Mouse (Mus musculus) gastrocnemius, postnatal 36 days (tissue): ENCODE data around the gene Rhobtb3. TPM values are rescaled to one million over a fixed set of nuclear protein-coding genes. Genes with fewer than 3 reads are reported as not detected.
A peak's percentile ranks its signal among the peaks of the same experiment; 100 is the strongest.

Source experiments
- DNase-seq, 2 experiments: peaks; one replicate each; pipeline ENCODE4 v3.0.0; 2022
- intact Hi-C: fragments of 180-260 bp; cut with DNase I; formaldehyde crosslinking; loops from one replicate; pipeline ENCODE4 v1.15.1; 2025
- total RNA-seq, 2 experiments: library from RNA; stranded (reverse); gene quantifications; 2 replicates each; pipeline ENCODE4 v1.2.3; 2021

The Rhobtb3 gene
- total RNA-seq, 2 experiments from 2014 or later: 11.3 to 15.8 TPM

DNA sequence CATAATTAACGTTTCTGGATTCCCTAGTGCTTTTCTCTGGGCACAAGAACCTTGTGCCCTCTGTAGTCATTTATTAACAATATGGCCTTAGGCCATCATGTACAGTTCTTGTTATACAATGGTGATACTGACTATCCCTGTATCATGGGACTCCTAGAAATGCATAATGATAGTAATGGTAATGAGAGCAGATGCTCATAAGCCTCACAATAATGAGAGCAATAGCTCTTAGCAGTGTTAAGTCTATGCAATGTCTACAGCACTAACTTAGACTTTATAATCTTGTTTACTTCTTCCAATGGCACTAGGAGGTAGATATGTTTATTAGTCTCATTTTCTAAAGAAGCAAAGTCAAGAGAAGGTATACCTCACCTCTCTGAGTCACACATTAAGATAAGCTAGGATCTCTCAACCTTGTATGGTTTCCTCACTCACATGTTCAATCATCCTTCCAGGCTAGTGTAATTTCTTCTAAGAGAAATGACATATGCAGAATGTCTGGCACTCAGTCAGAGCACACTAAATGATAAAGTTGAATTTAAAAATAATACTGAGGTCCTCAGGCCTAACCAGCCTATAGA lies 84.4 kb downstream of the Rhobtb3 start:
- DNase-seq: no peak
- intact Hi-C loops: no loop called here

DNA sequence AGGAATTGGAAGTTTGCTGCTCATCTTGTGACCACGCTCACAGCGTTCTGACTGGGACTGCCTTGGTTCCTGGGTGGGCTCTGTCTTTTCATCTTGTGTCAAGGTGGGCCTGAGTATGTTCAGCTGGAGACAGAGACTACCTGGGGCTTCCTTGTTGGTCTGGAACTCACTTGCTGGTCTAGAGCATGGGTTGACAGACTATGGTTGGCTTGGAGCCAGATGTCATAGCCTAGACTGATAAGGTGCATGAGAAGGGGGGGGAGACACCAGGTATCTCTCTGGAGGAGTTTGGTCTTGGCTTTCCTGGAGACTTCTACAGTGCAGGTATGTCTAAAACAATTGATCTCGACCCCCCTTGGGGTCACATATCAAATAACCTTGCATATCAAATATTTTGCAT lies 90.6 kb downstream of the Rhobtb3 start:
- intact Hi-C loops: no loop called here
- DNase-seq: no peak

DNA sequence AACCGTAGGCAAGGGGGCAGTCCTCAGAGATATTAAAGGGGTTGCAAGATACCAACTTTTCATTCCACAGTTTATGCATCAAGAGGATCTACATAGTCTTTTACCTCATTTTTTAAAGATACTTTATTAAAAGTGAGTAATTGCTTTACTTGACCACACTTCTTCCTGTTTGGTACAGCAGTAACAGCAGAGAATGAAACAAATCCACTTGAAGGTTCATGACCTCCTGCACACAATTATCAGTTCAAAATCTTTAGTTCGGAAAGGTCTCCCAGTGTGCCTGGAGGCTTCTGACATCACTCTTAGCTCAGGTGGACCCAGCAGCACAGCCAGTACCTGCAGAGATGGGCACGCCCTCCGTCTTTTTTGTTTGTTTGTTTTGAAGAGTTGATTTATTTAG lies 91.7 kb downstream of the Rhobtb3 start:
- intact Hi-C loops: no loop called here
- no peak for DNase-seq

DNA sequence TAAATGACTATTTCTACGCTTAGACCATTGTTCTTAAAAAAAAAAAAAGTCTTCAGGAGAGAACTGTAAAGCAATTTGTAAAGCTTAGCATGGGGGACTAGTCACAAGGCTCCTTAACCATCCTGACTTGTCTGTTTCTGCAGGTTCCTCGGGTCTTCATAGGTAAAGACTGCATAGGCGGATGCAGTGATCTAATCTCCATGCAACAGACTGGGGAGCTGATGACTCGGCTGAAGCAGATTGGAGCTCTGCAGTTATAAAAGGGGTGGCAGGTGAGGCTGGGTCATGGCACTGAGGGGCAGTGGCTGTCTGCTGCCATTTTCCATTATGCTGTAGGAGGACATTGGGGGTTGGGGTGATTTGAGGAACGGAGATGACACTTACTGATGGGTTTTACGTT lies 96.7 kb downstream of the Rhobtb3 start:
- no peak for DNase-seq
- intact Hi-C loops: no loop called here

DNA sequence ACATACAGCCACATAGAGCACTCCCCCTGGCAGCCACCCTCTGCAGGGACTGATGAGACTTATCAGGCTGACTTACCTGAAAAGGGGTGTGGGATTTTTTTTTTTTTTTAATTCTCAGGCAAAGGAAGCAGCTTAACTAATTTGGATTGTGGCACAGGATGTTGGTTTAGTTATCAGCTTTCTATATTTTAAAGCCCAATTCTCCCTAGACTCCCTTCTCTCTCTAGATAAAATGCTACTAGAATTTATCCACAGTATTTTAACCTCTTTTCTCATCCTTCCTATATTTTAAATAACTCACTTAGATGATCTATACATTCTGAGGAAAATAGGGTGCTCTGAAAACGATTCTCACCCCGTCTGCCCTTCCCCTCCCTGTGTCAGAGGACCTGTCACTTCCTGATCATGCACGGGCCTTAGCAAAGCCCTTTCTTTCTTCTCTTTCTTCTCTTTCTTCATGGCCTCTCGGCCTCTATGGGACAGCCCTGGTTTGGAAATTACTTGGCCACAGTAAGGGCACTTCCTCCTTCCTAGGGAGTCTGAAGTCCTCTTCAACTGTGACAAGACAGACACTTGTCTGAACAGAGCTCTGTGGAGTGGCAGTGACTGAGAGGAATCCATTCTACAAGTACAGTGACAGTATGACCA lies 98.1 kb downstream of the Rhobtb3 start:
- intact Hi-C loops: no loop called here
- no peak for DNase-seq

DNA sequence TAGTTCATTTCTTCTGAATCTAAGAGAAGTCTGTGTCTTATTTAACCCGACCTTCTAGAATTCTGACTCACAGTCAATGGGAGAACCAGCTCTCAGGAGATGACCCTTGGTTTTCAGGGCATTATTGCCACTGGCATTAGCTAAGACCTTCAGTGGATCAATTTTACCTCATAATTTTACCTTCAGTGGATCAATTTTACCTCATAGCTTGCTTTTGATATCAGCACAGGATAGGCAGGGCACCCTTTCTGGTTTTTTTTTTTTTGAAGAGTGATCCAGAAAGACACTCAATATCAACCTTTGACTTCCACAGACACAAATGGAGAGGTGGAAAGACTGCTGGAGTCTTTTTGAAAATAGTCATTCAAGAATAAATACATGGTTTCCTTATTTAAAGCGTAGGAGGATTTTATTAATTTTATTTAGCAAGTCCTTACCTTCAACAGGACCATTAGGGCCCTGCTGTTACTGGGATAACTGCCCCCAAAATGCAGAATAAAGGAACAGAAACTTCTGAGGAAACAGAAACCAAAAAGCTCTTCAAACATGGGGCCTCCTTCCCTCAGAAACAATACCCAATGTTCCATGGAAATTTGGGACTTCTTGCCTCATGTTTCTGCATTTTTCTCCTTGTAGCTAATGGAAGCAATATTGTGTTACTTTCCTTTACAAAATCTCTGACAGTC lies 98.7 kb downstream of the Rhobtb3 start:
- DNase-seq: no peak
- intact Hi-C loops: no loop called here

DNA sequence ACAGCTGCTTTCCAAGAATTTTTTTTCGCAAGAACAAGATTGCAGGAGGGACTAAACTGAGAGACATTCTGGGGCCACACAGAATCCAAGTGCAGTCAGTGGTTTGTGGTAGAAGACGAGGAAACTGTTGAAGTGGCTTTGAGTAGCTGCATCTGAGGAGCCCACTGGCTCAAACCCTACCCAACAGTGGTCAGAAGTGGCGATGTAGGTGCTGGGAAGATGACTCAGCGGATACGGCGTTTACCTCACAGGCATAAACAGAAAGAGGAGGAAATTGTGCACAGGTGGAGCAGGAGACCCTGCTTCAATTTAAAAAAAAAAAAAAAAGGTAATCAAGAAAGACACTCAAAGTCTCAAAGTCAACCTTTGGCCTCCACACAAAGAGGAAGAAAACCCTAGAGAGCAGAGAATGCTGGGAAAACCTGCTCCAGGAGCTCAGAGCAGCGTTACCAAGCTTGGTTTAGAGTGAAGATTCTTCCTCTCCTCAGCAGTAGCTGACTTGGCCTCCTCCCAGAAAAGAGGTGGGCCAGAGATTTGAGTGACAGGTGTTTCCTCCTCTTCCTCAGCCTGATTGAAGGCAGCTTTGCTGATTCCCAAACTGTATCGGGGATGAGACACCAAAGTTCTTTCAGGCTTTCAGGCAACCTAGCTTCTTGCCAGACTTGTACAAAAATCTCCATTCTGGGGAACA lies 99.6 kb downstream of the Rhobtb3 start:
- intact Hi-C loops: no loop called here
- no peak for DNase-seq

DNA sequence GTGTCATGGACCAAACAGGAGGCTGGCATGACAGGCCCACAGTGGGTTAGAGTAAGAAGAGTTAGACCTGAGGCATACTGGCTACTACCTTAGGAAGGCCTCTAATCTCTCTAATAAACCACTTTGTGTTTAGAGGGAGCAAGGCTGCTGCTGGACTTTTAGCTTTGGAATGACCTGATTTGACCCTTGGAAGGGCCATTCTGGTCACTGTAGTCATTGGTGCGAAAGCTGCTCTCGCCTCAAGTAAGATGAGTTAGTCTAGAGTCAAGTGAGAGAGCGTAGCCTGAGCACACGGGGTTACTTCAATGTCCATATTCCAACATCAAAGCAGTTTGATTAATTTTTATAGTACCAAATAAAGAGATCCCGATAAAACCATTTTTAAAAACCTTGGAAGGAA lies 100.4 kb downstream of the Rhobtb3 start:
- no peak for DNase-seq
- intact Hi-C loops: no loop called here

DNA sequence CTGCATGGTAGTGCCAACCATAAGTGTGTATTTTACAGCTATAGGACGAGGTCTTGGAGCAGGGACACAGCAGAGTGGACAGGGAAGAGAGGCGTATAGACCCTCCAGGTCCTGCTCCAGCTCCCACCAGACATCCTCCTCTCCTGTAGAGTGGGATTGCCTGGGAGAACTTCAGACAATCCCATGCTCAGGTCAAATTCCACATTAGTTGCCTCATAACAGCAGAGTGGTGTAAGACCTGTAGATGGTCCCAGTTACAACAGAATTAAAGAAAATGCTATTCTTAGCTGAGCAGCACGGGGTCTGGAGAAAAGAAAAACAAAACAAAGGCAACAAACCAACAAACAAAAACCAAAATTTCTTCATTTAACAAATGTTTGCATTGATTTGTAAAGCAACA lies 101.8 kb downstream of the Rhobtb3 start:
- intact Hi-C loops: no loop called here
- DNase-seq: no peak

DNA sequence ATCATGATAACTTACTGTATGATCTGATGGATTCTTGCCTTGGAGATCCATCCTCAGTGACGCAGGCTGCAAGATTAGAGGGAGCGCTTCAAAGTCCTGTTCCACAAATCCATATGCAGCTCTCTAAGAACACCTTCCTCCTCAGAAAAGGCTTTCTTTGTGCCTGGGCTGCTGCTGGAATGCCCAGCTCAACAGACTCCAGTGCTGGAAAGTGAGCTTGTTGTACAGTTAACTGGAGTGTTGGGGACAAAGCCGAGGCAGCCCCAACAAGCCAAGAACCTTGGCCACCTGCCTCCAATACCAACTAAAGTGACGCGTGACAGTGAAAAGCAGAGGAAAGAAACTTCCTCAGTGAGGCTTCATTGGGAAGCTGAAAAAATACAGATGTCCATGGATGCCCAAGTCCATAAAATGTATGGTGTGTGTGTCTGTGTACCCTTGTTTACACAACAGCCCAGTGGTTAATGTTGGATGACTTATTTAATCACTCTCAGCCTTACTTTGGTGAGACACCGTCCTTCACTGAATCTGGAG lies 102.9 kb downstream of the Rhobtb3 start:
- intact Hi-C loops: no loop called here
- no peak for DNase-seq

DNA sequence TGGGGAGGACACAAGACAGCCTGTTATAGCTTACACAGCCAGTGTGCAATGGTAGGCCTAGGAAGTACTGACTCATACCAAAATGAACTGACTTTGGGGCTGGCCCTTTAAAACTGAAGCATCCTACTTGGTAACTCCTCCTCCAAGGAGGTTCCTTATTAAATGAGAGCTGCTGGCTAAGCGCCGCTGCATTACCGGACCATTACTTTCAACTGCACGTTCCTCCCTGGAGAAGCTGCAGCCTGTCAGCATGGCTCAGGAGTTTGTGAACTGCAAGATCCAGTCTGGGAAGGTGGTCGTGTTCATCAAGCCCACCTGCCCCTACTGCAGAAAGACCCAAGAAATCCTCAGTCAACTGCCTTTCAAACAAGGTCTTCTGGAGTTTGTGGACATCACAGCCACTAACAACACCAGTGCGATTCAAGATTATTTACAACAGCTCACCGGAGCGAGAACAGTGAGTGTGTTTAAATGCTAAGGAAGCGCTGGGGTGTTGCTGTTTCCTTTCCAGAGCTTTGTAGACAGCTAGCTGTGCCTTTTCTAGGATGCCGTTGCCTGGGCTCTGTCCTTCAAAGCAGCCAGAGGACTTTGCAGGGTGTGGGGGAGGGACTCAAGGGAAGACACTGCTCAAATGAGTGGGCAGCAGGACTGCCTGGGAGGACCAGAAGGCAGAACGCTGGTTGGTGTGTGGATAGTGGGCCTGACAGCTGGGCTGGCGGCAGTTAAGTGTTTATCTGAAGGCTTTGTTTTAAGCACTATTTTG lies 103.8 kb downstream of the Rhobtb3 start, which contains the start of gene Glrx:
Gene Glrx (plus strand): TSS at position 150 of the 763 bp plus-strand sequence.
- intact Hi-C loops: no loop called here
- DNase-seq: peak; percentile 47 to 59

DNA sequence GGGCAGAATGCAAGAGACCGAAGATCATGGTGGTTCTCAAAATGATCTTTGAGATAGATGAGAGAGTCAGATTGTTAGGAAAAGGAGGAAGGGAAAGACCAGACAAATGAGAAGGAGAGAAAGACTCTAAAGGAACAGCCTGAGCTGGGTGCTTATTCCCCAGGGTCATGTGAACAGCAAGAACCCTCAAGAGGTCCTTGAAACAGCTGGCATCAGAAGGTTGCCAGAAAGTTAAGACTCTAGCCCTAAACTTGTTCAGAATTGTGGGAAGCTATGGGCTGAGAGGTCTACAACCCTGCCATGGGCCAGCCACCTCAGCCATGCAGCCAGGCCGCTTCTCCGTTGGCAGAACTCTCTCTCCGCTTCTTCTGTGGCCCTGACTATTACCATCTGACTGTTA lies 105.2 kb downstream of the Rhobtb3 start:
- no peak for DNase-seq
- intact Hi-C loops: no loop called here

DNA sequence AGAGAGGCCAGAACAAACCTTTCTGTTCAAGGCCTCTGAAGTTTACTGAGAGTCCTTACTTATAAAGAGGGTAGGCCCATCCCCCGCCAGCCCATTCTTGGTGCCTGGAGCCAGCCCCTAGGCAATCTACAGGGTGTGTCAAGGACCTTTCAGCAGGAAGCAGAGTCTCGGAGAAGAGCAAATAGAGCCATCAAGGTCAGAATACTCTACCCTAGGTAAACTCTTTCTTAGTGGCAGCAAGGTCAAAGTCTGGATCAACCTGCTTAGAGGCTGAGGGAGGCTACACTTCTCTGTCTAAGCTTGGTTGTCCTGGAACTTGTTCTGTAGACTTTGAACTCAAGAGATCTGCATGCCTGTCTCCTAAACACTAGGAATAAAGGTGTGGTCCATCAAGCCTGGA lies 108.3 kb downstream of the Rhobtb3 start:
- DNase-seq: no peak
- intact Hi-C loops: no loop called here

DNA sequence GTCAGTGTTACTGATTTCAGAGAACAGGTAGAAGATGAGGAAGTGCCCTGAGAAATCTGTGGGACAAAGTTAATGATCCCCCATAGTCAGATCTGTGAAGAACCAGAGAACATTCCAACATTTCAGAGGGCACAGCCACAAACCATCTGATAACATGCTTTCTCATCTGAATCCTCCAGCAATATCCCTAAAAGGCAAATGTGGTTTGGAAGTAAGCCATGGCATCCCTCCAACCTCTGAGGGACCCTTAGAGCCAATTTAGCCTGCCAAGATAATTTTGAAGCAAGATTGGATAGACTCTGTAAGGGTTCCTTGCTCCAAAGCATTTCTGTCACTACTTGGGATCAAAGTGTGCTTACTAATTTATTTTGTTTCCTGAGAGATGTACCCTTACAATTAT lies 110.2 kb downstream of the Rhobtb3 start:
- intact Hi-C loops: no loop called here
- no peak for DNase-seq

DNA sequence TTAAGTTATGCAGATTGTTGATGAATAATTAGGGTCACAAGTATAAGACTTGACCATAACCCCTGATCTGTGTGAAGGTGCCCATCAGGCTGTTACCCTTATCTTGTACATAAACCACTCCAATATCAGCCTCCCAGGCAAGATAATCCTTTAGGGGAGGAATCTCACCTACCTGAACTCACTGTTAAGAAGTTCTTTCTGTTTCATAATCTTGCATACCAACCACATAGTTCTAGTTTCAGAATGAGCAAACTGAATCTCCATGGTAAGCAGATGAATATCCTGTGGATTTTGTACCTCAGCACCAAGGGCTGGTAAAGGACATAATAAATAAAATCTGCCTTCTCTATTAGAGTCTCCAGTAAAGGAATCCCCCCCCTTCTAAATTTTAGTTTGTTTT lies 111.0 kb downstream of the Rhobtb3 start:
- intact Hi-C loops: no loop called here
- no peak for DNase-seq

DNA sequence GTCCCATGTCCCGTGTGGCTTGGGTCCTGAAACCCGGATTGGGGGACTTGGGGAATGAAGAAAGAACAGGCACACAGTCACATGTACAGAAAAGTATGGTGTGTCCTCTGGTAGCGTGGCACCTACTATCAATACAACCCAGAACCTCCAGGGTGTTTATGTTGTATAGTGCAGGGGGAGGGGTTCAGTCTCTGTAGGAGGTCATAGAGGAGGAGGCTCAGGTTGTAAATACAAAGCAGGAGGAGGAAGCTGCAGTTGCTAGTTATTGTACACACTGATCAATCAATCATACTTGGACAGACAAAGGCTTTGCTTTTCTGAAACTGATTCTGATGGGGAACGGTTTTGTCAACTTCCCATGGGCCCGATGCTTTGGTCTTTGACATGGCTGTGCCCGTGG lies 112.0 kb downstream of the Rhobtb3 start:
- intact Hi-C loops: no loop called here
- no peak for DNase-seq

DNA sequence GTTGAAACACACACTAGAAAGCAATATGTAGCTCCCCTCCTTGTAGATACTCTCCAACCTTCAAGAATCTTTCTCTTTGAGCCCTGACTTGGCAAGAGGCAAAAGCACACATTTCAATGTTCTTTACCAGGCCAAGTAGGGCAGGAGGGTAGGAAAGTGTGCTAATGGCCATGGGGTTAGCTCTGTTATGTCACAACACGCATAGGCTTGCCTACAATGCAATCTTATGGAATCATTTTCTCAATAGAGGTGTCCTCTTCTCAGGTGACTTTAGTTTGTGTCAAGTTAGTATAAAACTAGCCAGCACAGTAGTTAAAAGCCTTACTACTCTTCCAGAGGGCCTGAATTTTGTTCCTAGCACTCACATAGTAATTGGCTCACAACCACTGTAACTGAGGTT lies 113.0 kb downstream of the Rhobtb3 start:
- intact Hi-C loops: no loop called here
- DNase-seq: no peak

DNA sequence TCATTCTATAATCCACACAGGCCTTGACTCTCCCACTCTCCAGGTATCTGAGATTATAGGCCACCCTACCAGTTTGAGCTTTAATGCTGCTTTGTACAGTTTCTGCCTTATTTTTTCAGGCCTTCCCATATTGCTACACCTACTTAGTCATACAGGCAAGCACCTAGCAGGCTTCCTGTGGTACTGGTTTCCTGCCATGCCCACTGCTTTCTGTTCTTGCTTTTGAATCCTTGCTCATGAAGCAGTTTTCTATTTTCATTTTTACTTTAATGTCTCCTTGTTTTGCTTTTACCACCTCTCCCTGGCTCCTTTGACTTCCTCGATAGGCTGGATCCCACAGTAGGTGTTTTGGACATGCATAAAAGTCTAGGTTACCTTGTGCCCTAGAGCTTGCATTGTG lies 118.3 kb downstream of the Rhobtb3 start:
- intact Hi-C loops: no loop called here
- no peak for DNase-seq

DNA sequence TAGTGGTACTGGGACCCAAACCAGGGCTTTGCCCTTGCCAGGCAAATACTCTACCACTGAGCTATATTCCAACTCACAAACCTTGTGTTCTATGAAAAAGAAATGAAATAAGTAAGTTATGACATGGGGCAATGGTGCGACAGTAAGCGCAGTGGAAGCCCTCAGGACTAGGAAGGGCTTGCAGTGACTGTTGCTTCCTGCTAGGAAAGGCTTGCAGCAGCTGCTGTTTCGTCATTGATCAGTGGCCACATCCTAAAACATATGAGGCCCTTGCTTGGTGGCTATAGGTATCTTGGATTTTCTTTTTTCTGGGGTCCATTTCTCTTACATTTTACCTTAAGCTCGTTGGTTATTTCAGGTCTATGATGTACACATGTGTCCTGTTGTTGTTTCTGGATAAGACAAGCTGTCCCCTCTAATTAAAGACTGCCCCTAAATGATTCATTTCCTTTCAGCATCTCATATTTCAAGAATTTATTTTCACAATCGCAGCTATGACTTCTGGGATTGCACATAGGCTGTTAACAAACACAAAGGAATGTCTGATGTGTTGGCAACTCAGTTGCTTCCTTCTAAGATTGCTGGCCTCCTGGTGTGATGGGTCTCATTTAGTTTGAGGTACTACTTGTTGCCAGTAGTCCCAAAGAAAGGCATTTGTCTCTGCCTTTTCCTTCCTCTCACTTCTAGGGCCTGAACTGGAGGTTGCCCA lies 119.0 kb downstream of the Rhobtb3 start:
- DNase-seq: no peak
- intact Hi-C loops: no loop called here

DNA sequence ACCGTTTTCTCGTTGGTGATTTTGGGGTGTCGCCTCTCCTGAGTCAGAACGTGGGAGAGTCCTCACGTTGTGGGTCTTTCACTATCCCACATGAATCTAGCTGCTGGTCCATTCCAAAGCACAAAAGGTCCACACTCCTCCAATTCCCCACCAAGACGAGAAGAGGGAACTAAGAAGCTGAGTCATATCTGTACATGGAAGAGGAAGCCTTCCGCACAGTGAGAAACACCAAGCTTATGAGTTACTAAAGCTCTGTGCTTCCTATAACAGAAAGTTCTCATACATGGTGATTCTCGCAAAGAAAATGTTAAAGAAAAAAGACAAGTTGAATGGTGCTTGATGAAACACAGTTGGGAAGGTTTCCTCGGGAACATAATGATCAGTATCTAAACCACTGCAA lies 120.5 kb downstream of the Rhobtb3 start:
- intact Hi-C loops: no loop called here
- no peak for DNase-seq
